Mouse (Mus musculus): Measurements from ENCODE around the gene Entpd1.

DNA sequence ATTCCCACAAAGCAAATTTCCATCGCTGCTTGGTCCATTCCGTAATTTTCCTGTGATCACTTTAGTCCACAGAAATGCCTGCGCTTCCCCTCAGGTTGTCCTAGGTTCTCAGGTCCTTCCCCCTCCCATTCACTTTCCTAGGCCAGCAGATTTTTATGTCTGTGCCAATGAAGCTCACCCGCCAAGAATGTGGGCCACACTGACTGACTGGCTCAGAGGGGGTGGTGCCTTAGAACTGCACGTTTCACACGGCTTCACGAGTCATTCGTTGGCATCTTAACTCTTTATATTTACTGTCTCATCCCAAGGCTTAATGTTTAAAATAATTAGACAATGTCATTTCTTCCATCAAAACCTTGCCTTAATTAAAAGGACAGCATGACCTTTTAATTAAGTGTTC lies 16.3 kb upstream of the Entpd1 start:
- TF ChIP-seq CTCF (IDR thresholded peaks at IDR 0.05; ENCODE audit: low read depth, low read length) (no peak), POLR2A (IDR thresholded peaks at IDR 0.05; ENCODE audit: extremely low read depth, insufficient read depth, low read length) (no peak)
